Mouse (Mus musculus) liver, embryonic 13.5 days (tissue): ENCODE measurements at regions not wholly inside any gene's neighbourhood (a gene's known extent, or its start where the extent isn't known, plus 50 kb on each side); places are given as distances from the start of the nearest gene placed in this dataset.

Experiments
- ATAC-seq: fragments of 200-750 bp; cut with Nextera tagmentation; 2 replicates; pipeline ENCODE4 v1.8.0; 2017; ENCODE audit warnings: low read depth, mild to moderate bottlenecking, moderate number of reproducible peaks, moderate library complexity
- DNase-seq: peaks from one replicate; pipeline ENCODE4 v3.0.0; 2022
- H3K27ac ChIP-seq: fragments of 300-500 bp; sonication (generic); 2 replicates; pipeline ENCODE4 v1.5.1; 2015; ENCODE audit warnings: moderate library complexity, mild to moderate bottlenecking, inconsistent platforms
- H3K27me3 ChIP-seq: fragments of 300-500 bp; sonication (generic); 2 replicates; pipeline ENCODE4 v1.6.1; 2015; ENCODE audit warnings: mild to moderate bottlenecking, inconsistent platforms
- H3K36me3 ChIP-seq: fragments of 300-500 bp; sonication (generic); 2 replicates; pipeline ENCODE4 v1.6.1; 2015; ENCODE audit warnings: mild to moderate bottlenecking, inconsistent platforms
- H3K4me1 ChIP-seq: fragments of 300-500 bp; sonication (generic); replicated peaks from 2 replicates; pipeline ENCODE4 v1.6.1; 2015; ENCODE audit warnings: inconsistent platforms
- H3K4me2 ChIP-seq: fragments of 300-500 bp; sonication (generic); 2 replicates; pipeline ENCODE4 v1.6.1; 2015; ENCODE audit warnings: inconsistent platforms, mild to moderate bottlenecking, moderate library complexity
- H3K4me3 ChIP-seq: fragments of 300-500 bp; sonication (generic); replicated peaks from 2 replicates; pipeline ENCODE4 v1.5.1; 2015; ENCODE audit warnings: mild to moderate bottlenecking, inconsistent platforms
- H3K9ac ChIP-seq: fragments of 300-500 bp; sonication (generic); 2 replicates; pipeline ENCODE4 v1.6.1; 2015; ENCODE audit warnings: mild to moderate bottlenecking, inconsistent platforms
- H3K9me3 ChIP-seq: fragments of 300-500 bp; sonication (generic); replicated peaks from 2 replicates; pipeline ENCODE4 v1.6.1; 2016; ENCODE audit warnings: inconsistent platforms
- WGBS: fragments of 180-500 bp; shearing (Covaris S2); methylation state at CpG from one replicate; pipeline ENCODE4 v1.1.7; 2015; ENCODE audit not compliant: insufficient replicate concordance; 5-methylcytosine and 5-hydroxymethylcytosine counted together

DNA sequence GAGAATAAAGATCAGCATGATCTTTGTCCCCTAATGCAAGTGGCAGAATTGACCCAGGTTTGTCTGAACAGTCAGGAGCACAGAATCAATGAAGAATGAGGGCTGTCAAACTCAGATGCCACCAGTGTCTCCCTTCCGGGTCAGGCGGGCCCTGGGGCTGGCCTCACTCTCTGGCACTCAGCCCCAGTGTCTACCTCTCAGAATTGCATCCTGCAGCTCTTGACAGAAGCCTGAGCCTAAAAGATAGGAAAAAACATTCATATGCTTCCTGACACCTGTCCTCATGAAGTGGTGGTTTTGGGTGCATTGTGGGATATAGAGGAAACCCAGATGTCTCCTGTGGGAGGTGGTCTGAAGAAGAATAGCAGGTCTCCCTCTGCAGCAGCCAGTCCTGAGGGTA lies 107.9 kb upstream of the Sfswap start:
- ATAC-seq = no peak
- WGBS = 49% methylated on average over 2 of the region's 2 CpGs

DNA sequence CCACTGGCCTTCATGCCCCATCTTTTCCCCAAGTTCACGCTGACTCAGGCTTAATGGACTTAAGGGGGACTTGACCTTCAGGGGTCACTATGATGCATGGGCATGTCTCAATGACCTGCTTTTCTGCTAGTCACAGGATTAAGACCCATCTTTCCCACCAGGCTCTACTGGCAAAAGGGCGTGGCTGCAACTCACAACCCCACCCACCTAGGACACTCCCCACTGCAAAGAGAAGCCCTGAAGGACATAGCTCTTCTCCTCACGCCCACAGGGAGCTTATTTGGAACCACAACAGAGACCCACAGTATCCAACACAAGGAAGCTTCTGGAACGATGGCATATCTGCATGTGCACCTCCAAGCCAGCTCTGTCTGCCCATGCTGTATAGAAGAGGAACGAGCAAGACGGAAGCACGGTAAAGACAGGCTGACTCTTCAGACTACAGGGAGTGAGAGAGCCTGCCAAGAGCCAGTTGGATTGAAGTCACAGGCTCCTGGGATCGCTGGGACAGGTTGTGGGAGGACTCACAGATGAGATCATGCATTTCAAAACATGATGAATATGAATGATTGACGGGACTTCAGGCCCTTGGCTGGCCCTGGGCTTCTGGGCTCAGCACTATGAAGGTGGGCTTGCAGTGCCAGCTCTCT lies 107.3 kb upstream of the Sfswap start:
- Histone ChIP-seq H3K27ac (no peak overlapping the region), H3K4me3 (no peak overlapping the region), H3K4me2 (no peak overlapping the region), H3K36me3 (no peaks in the 10 kb centered on the region), H3K4me1 (no peaks in the 10 kb centered on the region), H3K9me3 (no peaks in the 10 kb centered on the region), H3K27me3 (no peaks in the 10 kb centered on the region), H3K9ac (no peak overlapping the region)
- WGBS = 41% methylated on average over 9 of the region's 9 CpGs
- no peak for ATAC-seq
- no peak for DNase-seq

More for the DNA sequence above, 107.9 kb upstream of the Sfswap start:
- no peaks in the 10 kb centered on the region for H3K27me3 ChIP-seq
- no peak for DNase-seq
- no peak overlapping the region for H3K4me3 ChIP-seq
- no peak overlapping the region for H3K4me2 ChIP-seq
- no peaks in the 10 kb centered on the region for H3K36me3 ChIP-seq
- H3K4me1 ChIP-seq = no peaks in the 10 kb centered on the region
- H3K9ac ChIP-seq = no peak overlapping the region
- no peak overlapping the region for H3K27ac ChIP-seq
- H3K9me3 ChIP-seq = no peaks in the 10 kb centered on the region

DNA sequence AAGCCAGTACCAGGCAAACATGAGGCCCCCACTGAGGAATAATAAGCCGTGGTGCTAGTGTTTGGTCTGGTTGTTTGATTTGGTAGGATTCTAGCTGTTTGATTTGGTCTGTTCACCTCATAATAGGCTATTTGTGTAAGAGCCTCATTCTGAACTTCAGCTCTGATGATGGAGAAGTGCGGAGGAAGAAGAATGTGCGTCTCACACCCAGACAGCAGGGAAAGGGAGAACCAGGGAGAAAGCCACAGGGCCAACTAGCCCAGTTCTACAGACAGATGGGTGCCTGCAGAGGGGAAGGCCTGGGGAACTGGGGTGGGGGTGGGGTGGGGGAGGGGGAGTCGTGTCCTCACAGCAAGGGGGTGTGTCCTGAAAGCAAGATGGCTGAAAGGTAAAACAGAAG lies 106.6 kb upstream of the Sfswap start:
- ATAC-seq = no peak

DNA sequence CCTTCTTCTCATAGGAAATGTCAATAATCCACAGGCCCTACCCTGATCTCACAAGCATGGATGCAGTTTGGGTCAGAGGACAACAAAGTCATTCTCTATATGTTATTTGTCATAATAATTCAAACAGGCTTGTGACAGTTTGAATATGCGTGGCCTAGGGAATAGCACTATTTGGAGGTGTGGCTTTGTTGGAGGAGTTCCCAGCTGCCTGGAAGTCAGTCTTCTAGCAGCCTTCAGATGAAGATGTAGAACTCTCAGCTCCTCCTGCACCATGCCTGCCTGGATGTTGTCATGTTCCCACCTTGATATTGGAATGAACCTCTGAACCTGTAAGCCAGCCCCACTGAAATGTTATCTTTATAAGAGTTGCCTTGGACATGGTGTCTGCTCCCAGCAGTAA lies 103.7 kb upstream of the Sfswap start:
- ATAC-seq (no peak), DNase-seq (no peak)
- WGBS = 67% methylated on average over 1 of the region's 1 CpGs
- Histone ChIP-seq H3K9me3 (no peaks in the 10 kb centered on the region), H3K4me3 (no peak overlapping the region), H3K27me3 (no peaks in the 10 kb centered on the region), H3K36me3 (no peaks in the 10 kb centered on the region), H3K27ac (no peak overlapping the region), H3K9ac (no peak overlapping the region), H3K4me1 (no peaks in the 10 kb centered on the region), H3K4me2 (no peak overlapping the region)

More for the DNA sequence above, 106.6 kb upstream of the Sfswap start:
- Histone ChIP-seq H3K27ac (no peak overlapping the region), H3K36me3 (no peaks in the 10 kb centered on the region), H3K27me3 (no peaks in the 10 kb centered on the region), H3K4me2 (no peak overlapping the region), H3K4me3 (no peak overlapping the region), H3K9ac (no peak overlapping the region), H3K4me1 (no peaks in the 10 kb centered on the region), H3K9me3 (no peaks in the 10 kb centered on the region)
- WGBS = 58% methylated on average over 4 of the region's 4 CpGs
- no peak for DNase-seq

DNA sequence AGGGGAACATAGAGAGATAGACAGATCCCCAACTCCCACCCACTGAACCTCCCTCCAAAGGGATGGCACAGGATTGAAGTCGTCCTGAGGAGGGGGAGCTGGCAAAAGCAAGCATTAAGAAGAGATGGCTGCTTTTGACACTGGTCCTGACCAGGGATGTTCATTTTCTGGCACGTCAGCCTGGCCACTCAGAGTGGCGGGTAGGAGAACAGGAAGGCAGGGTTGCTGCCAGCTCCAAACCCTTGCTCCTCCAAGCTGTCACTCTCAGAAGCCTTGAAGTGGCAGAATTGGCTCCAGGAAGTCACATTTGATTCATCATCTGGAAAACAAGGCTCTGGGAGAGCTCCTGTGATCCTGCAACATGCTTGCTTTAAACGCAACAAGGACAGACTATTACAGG lies 94.8 kb upstream of the Sfswap start:
- ATAC-seq (no peak), DNase-seq (no peak)
- WGBS = 46% methylated on average over 4 of the region's 4 CpGs
- Histone ChIP-seq H3K4me2 (no peak overlapping the region), H3K9me3 (no peaks in the 10 kb centered on the region), H3K4me1 (no peaks in the 10 kb centered on the region), H3K9ac (no peak overlapping the region), H3K4me3 (no peak overlapping the region), H3K36me3 (no peaks in the 10 kb centered on the region), H3K27me3 (no peaks in the 10 kb centered on the region), H3K27ac (no peak overlapping the region)

DNA sequence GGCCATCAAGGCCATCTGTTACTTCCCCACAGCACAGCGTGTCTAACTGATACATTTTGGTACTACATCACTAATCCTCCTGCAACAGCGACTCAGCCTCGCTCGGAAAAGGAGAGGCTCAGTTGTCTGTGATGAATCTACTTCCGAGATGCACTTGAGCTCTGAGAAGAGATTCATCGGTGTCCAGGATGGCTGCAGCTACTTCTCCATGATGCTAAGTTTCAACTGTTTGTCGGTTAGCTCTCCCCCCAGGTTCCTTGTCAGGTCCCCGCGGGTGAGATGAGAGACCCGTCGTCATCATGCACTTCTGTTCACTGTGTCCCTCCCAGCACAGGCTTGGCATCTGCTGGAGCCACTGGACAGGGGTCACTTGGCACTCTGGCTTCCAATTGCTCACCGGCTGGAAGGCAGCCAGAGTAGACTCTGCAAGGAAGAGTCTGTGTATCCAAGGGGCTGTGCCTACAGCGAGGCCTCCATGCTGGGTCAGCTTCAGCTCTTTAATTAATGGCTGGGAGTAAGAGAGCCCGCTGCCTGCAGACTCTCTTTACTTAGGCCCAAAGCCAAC lies 91.5 kb upstream of the Sfswap start:
- Histone ChIP-seq H3K4me3 (no peak overlapping the region), H3K9ac (no peak overlapping the region), H3K4me1 (no peaks in the 10 kb centered on the region), H3K9me3 (no peaks in the 10 kb centered on the region), H3K27me3 (no peaks in the 10 kb centered on the region), H3K27ac (no peak overlapping the region), H3K36me3 (no peaks in the 10 kb centered on the region), H3K4me2 (no peak overlapping the region)
- ATAC-seq (no peak), DNase-seq (no peak)
- 66% methylated on average over 14 of the region's 14 CpGs for WGBS

DNA sequence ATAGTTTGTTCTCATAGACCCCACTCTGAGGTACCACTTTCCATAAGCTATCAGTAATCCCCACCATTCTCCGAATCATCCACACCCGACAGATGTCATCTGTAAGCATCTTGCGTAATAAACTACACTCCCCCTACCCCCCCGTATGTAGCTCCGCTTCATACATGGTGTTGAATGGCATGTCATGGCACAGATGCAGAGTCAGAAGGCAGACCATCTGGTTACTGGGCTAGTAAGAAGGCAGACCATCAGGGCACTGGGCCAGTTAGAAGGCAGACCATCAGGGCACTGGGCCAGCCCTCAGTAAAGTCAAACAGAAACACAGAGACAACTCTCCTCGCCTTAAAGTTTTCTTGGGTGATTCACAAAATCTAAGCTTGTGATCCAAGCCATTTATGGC lies 88.9 kb upstream of the Sfswap start:
- ATAC-seq = no peak
- Histone ChIP-seq H3K9me3 (no peaks in the 10 kb centered on the region), H3K4me2 (no peak overlapping the region), H3K4me3 (no peak overlapping the region), H3K4me1 (no peaks in the 10 kb centered on the region), H3K36me3 (no peaks in the 10 kb centered on the region), H3K27me3 (no peaks in the 10 kb centered on the region), H3K27ac (no peak overlapping the region), H3K9ac (no peak overlapping the region)
- DNase-seq = no peak
- WGBS = 66% methylated on average over 6 of the region's 6 CpGs

DNA sequence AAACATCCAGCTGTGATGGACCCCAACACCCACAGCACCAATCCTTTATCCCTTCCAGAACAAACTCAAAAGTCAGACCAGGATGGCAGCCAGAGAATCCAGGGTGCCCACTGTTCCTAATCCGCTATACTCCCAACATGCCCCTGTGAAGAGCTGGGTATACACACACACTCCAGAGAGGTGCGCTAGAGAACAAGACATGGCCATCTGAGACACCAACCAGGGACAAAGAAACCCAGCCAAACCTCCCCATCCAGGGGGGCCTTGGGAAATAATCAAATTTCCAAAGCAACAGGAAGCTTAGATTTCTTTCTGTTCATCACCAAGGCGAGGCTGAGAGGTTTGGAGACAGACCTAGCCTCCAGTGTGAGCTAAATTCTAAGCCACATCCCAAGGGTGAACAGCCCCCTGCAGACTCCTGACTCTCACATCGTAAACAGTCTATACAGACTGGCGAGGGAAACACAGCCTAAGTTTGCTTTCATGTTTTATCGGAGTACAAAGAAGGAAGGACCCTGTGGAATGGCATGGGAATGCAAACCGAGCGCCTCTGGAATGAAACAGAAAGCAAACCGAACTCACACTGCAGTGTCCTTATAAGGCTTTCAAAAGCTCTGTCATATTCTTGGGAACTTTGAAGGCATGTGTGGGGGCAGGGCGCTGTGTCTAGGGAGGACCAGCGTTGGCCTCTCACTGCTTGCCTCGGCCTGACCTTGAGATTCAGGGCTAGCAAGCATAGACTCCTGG lies 85.9 kb upstream of the Sfswap start:
- no peaks in the 10 kb centered on the region for H3K36me3 ChIP-seq
- no peaks in the 10 kb centered on the region for H3K27me3 ChIP-seq
- no peaks in the 10 kb centered on the region for H3K9me3 ChIP-seq
- H3K4me3 ChIP-seq = no peak overlapping the region
- no peak for DNase-seq
- H3K4me1 ChIP-seq = no peaks in the 10 kb centered on the region
- no peak overlapping the region for H3K4me2 ChIP-seq
- H3K27ac ChIP-seq = no peak overlapping the region
- 44% methylated on average over 12 of the region's 12 CpGs for WGBS
- H3K9ac ChIP-seq = no peak overlapping the region
- ATAC-seq = no peak

DNA sequence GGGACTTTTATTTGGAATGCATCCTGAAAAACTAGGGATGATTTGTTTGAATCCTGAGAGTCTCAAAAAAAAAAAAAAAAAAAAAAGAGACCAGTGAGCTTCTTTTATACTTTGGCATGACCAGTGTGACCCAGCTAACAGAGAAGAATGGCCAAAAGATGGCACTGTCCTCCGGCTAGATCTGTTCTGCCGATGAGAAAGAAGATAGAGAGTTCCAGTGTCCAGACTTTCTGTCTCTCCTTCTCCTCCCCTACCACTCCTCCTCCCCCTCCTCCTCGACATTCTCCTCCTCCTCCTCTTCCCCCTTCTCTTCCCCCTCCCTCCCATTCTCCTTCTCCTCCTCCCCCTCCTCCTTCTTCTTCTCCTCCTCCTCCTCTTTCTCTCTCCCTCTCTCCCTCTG lies 84.6 kb upstream of the Sfswap start:
- WGBS = 35% methylated on average over 3 of the region's 3 CpGs
- Histone ChIP-seq H3K4me3 (no peak overlapping the region), H3K4me1 (no peaks in the 10 kb centered on the region), H3K4me2 (no peak overlapping the region), H3K27me3 (no peaks in the 10 kb centered on the region), H3K27ac (no peak overlapping the region), H3K9me3 (no peaks in the 10 kb centered on the region), H3K9ac (no peak overlapping the region), H3K36me3 (no peaks in the 10 kb centered on the region)
- DNase-seq (no peak), ATAC-seq (no peak)

DNA sequence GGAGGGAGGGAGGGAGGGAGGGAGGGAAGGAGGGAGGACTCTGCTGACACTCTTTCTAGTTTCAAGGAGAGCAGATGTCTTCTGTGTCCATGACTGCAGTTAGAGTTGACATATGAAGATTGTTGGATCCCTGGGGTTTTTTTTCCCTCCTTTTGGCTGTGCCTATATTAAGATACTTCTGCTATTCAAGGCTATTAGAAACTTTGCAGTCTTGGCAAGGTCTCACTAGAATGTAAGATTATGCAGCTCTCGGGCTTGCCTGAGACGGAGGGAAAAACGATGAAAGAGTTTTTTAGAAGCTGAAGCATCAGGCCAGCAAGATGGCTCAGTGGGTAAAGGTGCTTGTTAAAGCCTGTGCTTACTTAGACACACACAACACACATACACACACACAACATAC lies 83.5 kb upstream of the Sfswap start:
- Histone ChIP-seq H3K36me3 (no peaks in the 10 kb centered on the region), H3K4me2 (no peak overlapping the region), H3K9me3 (no peaks in the 10 kb centered on the region), H3K9ac (no peak overlapping the region), H3K4me3 (no peak overlapping the region), H3K27ac (no peak overlapping the region), H3K4me1 (no peaks in the 10 kb centered on the region), H3K27me3 (no peaks in the 10 kb centered on the region)
- ATAC-seq (no peak), DNase-seq (no peak)
- 61% methylated on average over 3 of the region's 3 CpGs for WGBS

DNA sequence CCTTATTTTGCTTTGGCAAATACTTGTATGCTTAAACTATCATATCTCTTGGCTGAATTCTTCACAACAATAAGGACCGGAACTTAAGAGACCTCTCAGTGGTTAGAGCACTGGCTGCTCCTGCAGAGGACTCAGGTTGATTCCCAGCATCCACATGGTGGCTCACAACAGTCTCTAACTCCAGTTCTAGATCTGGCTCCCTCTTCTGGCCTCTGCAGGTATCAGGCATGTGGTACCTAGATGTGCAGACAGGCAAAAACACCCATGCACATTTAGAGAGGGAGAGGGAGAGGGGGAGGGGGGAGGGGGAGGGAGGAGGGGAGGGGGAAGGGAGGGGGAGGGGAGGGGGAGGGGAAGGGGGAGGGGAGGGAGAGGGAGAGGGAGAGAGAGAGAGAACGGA lies 80.0 kb upstream of the Sfswap start:
- Histone ChIP-seq H3K4me2 (no peak overlapping the region), H3K4me1 (no peaks in the 10 kb centered on the region), H3K9ac (no peak overlapping the region), H3K4me3 (no peak overlapping the region), H3K27ac (no peak overlapping the region), H3K9me3 (no peaks in the 10 kb centered on the region), H3K27me3 (no peaks in the 10 kb centered on the region), H3K36me3 (no peaks in the 10 kb centered on the region)
- ATAC-seq = no peak
- WGBS = 57% methylated on average over 2 of the region's 2 CpGs
- DNase-seq = no peak

DNA sequence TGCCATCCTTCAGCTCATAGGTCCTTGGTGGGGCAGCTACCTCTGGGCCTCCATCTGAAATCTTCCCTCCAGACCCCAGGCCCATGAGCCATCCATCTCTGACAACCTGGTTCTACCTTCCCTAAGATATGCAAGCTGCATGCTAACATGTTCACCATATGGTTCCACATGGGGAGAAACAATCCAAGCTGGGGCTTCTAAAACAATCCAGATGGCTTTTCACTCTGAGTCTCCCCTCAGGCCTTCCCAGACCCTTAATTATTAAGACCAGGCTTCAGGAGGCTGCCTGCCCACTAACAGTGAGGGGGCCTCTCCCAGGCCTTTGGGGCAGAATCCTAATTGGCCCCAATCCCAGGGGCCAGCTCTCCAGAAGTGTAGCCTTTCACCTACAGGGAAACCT lies 71.1 kb upstream of the Sfswap start:
- H3K4me3 ChIP-seq = no peak overlapping the region
- H3K9me3 ChIP-seq = no peaks in the 10 kb centered on the region
- H3K4me2 ChIP-seq = no peak overlapping the region
- no peaks in the 10 kb centered on the region for H3K36me3 ChIP-seq
- H3K27ac ChIP-seq = no peak overlapping the region
- no peak for ATAC-seq
- no peak for DNase-seq
- H3K27me3 ChIP-seq = no peaks in the 10 kb centered on the region
- no peaks in the 10 kb centered on the region for H3K4me1 ChIP-seq
- H3K9ac ChIP-seq = no peak overlapping the region
